Mouse (Mus musculus): ENCODE measurements around the gene Foxn3.

GRCm38 (mm10) chr12:99213218-99213617, 350.2 kb downstream of the Foxn3 start:
- no peak for TF ChIP-seq CTCF (IDR thresholded peaks at IDR 0.05; ENCODE audit: insufficient read depth, low read depth, low read length)
- no peak for TF ChIP-seq POLR2A (IDR thresholded peaks at IDR 0.05; ENCODE audit: insufficient read depth, low read depth, low read length)

All from olfactory bulb, adult 2 months (tissue).